8 mouse cellular contexts compared by ENCODE assay signal in genomic region chr3:65863762-65864377, GRCm38 (mm10).
DNase-seq lines count a peak whose midpoint lies in the region; ATAC-seq lines count a peak whose summit lies in the region.

No protein-coding gene starts in this region.

- no peak overlapping the region for H3K9ac ChIP-seq in intestine, embryonic 15.5 days
- peak overlapping the region; percentile 3; the same call in 1 of the 2 replicates for H3K9ac ChIP-seq in neural tube, embryonic 13.5 days

- no peaks in the 10 kb centered on the region for H3K9me3 ChIP-seq in intestine, embryonic 15.5 days
- H3K9me3 ChIP-seq in neural tube, embryonic 13.5 days: no peaks in the 10 kb centered on the region

- H3K4me1 ChIP-seq in intestine, embryonic 15.5 days (replicated peaks): peaks cover 16% of the 10 kb centered on the region
- H3K4me1 ChIP-seq in neural tube, embryonic 13.5 days (replicated peaks): peaks cover 23% of the 10 kb centered on the region

- H3K4me2 ChIP-seq in intestine, embryonic 15.5 days (replicated peaks): peak overlapping the region; percentile 30
- H3K4me2 ChIP-seq in neural tube, embryonic 13.5 days: peak overlapping the region; percentile 30

- WGBS in intestine, embryonic 15.5 days: 67% methylated on average over 16 of the region's 16 CpGs
- 60% methylated on average over 16 of the region's 16 CpGs for WGBS in neural tube, embryonic 13.5 days

- H3K27ac ChIP-seq in intestine, embryonic 15.5 days: no peak overlapping the region
- no peak overlapping the region for H3K27ac ChIP-seq in neural tube, embryonic 13.5 days (replicated peaks)

- ATAC-seq in intestine, embryonic 15.5 days: 0 out of 2 replicates have a peak, but pooled peaks have one; percentile 16
- ATAC-seq in neural tube, embryonic 13.5 days (ENCODE audit: low read depth): no peak

- H3K36me3 ChIP-seq in intestine, embryonic 15.5 days: no peaks in the 10 kb centered on the region
- no peaks in the 10 kb centered on the region for H3K36me3 ChIP-seq in neural tube, embryonic 13.5 days

- no peak overlapping the region for H3K4me3 ChIP-seq in intestine, embryonic 15.5 days (replicated peaks)
- no peak overlapping the region for H3K4me3 ChIP-seq in neural tube, embryonic 13.5 days

- DNase-seq in cerebellum, postnatal 10 days: peak; percentile 31 to 34
- DNase-seq in cerebellum, adult 11 months: no peak
- DNase-seq in ovary, postnatal 36 days (ENCODE audit: low spot score): peak; percentile 26
- no peak for DNase-seq in ovary, postnatal 10 days (ENCODE audit: low spot score)
- no peak for DNase-seq in embryo, embryonic 10 days (ENCODE audit: low spot score)
- DNase-seq in yolk sac, embryonic 10.5 days (ENCODE audit: low spot score): no peak

- H3K27me3 ChIP-seq in intestine, embryonic 15.5 days (replicated peaks): 0 out of 2 replicates have a peak, but pooled peaks cover 3% of the 10 kb centered on the region
- H3K27me3 ChIP-seq in neural tube, embryonic 13.5 days: no peaks in the 10 kb centered on the region

Comparison
In these comparisons a context has a peak if more than half of its experiments do, and no peak if none do; other contexts are left out.
1. DNase-seq: peak in cerebellum, postnatal 10 days (2 of 2) and ovary, postnatal 36 days (single experiment); none in cerebellum, adult 11 months (single experiment), ovary, postnatal 10 days (single experiment), embryo, embryonic 10 days (single experiment) and yolk sac, embryonic 10.5 days (single experiment).